Mouse (Mus musculus): Measurements from ENCODE around the gene Tceal7.

DNA sequence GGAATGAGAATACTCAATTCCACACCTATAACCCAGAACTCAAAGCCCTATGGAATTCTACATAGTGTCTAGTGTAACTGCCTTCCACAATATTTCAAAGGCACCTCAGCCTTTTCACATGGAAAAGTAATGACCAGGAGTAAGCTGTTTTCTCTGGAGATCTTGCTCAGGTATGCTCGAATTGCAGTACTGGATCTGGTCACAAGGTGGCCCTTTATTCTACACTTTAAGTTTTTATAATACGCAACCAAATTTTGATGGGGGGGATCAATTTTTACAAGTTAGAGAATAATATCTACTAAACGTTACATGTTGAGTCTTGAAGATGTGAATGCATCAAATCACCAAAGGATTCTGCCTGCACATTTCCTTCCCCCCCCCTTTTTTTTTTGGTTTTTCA lies 23.5 kb downstream of the Tceal7 start:
- no peak for TF ChIP-seq POLR2A (IDR thresholded peaks at IDR 0.05; ENCODE audit: low read depth, low read length)
- no peak for TF ChIP-seq CTCF (IDR thresholded peaks at IDR 0.05; ENCODE audit: extremely low read depth, insufficient read length, insufficient replicate concordance, low read depth, low read length)
